Mouse (Mus musculus): ENCODE data around the gene Cinp. TPM values are rescaled to one million over a fixed set of nuclear protein-coding genes. Genes with fewer than 3 reads are reported as not detected.

Gene Cinp
- polyA plus RNA-seq, 1 experiment from 2014 or later: 64.7 TPM

- H3K4me3 ChIP-seq (ENCODE audit: low read length): peak overlapping the region; percentile 89
- ATAC-seq (replicated peaks; ENCODE audit: extremely low read depth, insufficient read depth, low FRiP score): no peak
- H3K27me3 ChIP-seq (ENCODE audit: control insufficient read depth, insufficient read depth, low read length): no peaks in the 10 kb centered on the region
- peak overlapping the region; percentile 86 for H3K4me2 ChIP-seq (ENCODE audit: low read depth, low read length)
- 35% methylated on average over 12 of the region's 12 CpGs for WGBS
- H3K27ac ChIP-seq (ENCODE audit: low read length): peak overlapping the region; percentile 83; the same call in 1 of the 2 replicates
- H3K4me1 ChIP-seq (ENCODE audit: control insufficient read depth, insufficient read depth, low read length): peaks cover 14% of the 10 kb centered on the region
- H3K9ac ChIP-seq (ENCODE audit: low read length): peak overlapping the region; percentile 94
- H3K36me3 ChIP-seq (ENCODE audit: control insufficient read depth, insufficient read depth): peaks cover 9% of the 10 kb centered on the region
- H3K9me3 ChIP-seq (replicated peaks; ENCODE audit: control insufficient read depth, low read length): no peaks in the 10 kb centered on the region
Observed at GRCm38 (mm10) chr12:110851414-110851813, 37.5 kb downstream of the Cinp start.

- H3K4me2 ChIP-seq (ENCODE audit: low read depth, low read length): peak overlapping the region; percentile 86
- peak overlapping the region; percentile 83 for H3K27ac ChIP-seq (ENCODE audit: low read length)
- peak overlapping the region; percentile 94 for H3K9ac ChIP-seq (ENCODE audit: low read length)
- no peaks in the 10 kb centered on the region for H3K27me3 ChIP-seq (ENCODE audit: control insufficient read depth, insufficient read depth, low read length)
- H3K36me3 ChIP-seq (ENCODE audit: control insufficient read depth, insufficient read depth): peaks cover 8% of the 10 kb centered on the region
- 13% methylated on average over 9 of the region's 9 CpGs for WGBS
- no peak; the same call in 1 of the 2 replicates for ATAC-seq (replicated peaks; ENCODE audit: extremely low read depth, insufficient read depth, low FRiP score)
- H3K9me3 ChIP-seq (replicated peaks; ENCODE audit: control insufficient read depth, low read length): no peaks in the 10 kb centered on the region
- H3K4me1 ChIP-seq (ENCODE audit: control insufficient read depth, insufficient read depth, low read length): peaks cover 19% of the 10 kb centered on the region
- H3K4me3 ChIP-seq (ENCODE audit: low read length): peak overlapping the region; percentile 89
Observed at GRCm38 (mm10) chr12:110850929-110851256, 38.1 kb downstream of the Cinp start.

DNA sequence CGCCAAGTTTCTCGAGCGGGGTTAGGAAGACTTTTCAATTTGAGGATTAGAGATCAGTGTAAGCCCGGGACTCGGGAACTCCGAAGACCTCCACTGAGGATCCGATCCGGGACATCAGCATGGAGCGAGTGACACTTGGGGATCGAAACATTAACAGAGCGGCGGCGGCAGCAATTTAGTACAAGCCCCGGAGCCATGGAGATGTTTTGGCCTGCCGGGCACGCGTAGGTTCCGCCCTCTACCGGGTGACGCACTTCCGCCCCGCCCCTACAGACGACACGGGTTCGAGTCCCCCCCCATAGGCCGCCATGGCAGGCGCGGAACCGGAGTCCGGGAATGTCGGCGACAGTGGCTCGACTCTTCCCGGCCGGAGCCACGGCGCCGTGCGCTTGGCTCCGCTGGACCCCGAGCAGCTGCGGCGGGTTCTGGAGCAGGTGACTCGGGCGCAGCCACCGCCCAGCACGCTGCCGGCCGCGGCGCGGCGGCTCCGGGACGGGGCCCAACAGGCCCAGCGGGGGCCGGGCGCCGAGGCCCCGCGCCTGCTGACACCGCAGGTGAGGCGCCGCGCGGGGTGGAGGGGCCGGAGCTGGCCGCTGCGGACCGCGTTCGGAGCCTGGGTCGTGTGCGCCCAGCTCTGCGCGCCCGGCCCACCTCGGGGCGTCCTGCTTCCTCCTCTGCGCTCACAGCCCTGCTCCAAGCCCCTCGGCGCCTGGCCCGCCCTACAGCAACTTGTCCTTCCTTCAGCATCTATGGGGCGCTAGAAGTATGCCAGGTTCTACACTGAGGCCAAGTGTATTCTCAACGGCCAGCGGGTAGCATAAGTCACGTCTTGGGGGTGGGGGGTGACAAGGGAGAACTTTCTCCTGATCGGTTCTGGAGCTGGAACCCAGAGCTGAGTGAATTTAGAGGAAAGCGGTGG, 38.7 kb downstream of the Cinp start, which contains the start of gene Zfp839:
Zfp839 (plus strand) TSS at position 244 of the 919 bp plus-strand sequence.
- Histone ChIP-seq H3K9me3 (replicated peaks; ENCODE audit: control insufficient read depth, low read length) (no peaks in the 10 kb centered on the region), H3K27me3 (ENCODE audit: control insufficient read depth, insufficient read depth, low read length) (no peaks in the 10 kb centered on the region), H3K4me3 (ENCODE audit: low read length) (peak within 1 kb of the TSS; percentile 89), H3K27ac (ENCODE audit: low read length) (peak within 1 kb of the TSS; percentile 83), H3K36me3 (ENCODE audit: control insufficient read depth, insufficient read depth) (peaks cover 2% of the 10 kb centered on the region; the same call in 1 of the 2 replicates), H3K4me2 (ENCODE audit: low read depth, low read length) (peak within 1 kb of the TSS; percentile 86), H3K4me1 (ENCODE audit: control insufficient read depth, insufficient read depth, low read length) (peaks cover 21% of the 10 kb centered on the region), H3K9ac (ENCODE audit: low read length) (peak within 1 kb of the TSS; percentile 94)
- ATAC-seq (replicated peaks; ENCODE audit: extremely low read depth, insufficient read depth, low FRiP score): peak; percentile 77
- WGBS: under 1% methylated on average over 89 of the region's 89 CpGs

GRCm38 (mm10) chr12:110846191-110846765, 42.7 kb downstream of the Cinp start:
- Histone ChIP-seq H3K27ac (ENCODE audit: low read length) (no peak overlapping the region; the same call in 1 of the 2 replicates), H3K9me3 (replicated peaks; ENCODE audit: control insufficient read depth, low read length) (no peaks in the 10 kb centered on the region), H3K4me1 (ENCODE audit: control insufficient read depth, insufficient read depth, low read length) (peaks cover 18% of the 10 kb centered on the region), H3K4me3 (ENCODE audit: low read length) (peak overlapping the region; percentile 84), H3K9ac (ENCODE audit: low read length) (peak overlapping the region; percentile 83), H3K4me2 (ENCODE audit: low read depth, low read length) (peak overlapping the region; percentile 79), H3K36me3 (ENCODE audit: control insufficient read depth, insufficient read depth) (no peaks in the 10 kb centered on the region), H3K27me3 (ENCODE audit: control insufficient read depth, insufficient read depth, low read length) (no peaks in the 10 kb centered on the region)
- WGBS: 78% methylated on average over 6 of the region's 6 CpGs
- no peak for ATAC-seq (replicated peaks; ENCODE audit: extremely low read depth, insufficient read depth, low FRiP score)

DNA sequence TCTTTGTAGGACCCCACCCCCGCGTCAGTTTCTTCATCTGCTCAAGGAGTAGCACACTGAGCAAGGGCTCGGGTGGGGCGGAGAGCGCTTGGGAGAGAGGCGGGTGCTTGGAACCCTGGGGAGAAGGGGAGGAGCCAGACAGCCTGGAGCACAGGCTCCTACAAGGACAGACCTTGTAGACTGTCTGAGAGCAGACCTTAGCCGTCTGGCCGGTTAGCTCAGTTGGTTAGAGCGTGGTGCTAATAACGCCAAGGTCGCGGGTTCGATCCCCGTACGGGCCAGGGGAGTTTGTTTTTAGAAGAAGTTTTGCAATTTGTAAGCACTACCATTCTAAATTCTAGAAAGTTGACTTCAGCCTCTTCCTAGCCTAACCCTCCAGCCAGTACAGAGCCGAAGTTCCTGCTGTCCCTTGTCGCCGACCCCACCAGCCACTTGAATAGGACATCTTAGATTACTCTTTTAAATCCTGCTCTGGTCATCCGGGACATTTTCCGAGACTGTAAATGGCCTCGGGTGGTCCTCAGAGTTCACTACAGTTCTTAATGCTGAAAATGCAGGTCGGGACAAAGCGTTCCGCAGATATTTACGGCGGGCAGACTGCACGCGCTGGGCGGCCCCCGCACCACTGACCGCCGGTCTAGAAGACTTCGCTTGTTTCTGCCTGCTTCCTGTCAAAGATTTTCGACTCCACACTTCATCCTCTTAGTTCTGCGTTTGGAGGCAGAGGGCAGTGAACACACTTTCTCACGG, 43.6 kb downstream of the Cinp start:
- peak overlapping the region; percentile 91 for H3K27ac ChIP-seq (ENCODE audit: low read length)
- under 1% methylated on average over 36 of the region's 36 CpGs for WGBS
- peak overlapping the region; percentile 83 for H3K9ac ChIP-seq (ENCODE audit: low read length)
- H3K4me2 ChIP-seq (ENCODE audit: low read depth, low read length): peak overlapping the region; percentile 79
- H3K36me3 ChIP-seq (ENCODE audit: control insufficient read depth, insufficient read depth): no peaks in the 10 kb centered on the region
- peak overlapping the region; percentile 84 for H3K4me3 ChIP-seq (ENCODE audit: low read length)
- no peaks in the 10 kb centered on the region for H3K9me3 ChIP-seq (replicated peaks; ENCODE audit: control insufficient read depth, low read length)
- H3K27me3 ChIP-seq (ENCODE audit: control insufficient read depth, insufficient read depth, low read length): no peaks in the 10 kb centered on the region
- peaks cover 13% of the 10 kb centered on the region for H3K4me1 ChIP-seq (ENCODE audit: control insufficient read depth, insufficient read depth, low read length)
- ATAC-seq (replicated peaks; ENCODE audit: extremely low read depth, insufficient read depth, low FRiP score): peak; percentile 91

DNA sequence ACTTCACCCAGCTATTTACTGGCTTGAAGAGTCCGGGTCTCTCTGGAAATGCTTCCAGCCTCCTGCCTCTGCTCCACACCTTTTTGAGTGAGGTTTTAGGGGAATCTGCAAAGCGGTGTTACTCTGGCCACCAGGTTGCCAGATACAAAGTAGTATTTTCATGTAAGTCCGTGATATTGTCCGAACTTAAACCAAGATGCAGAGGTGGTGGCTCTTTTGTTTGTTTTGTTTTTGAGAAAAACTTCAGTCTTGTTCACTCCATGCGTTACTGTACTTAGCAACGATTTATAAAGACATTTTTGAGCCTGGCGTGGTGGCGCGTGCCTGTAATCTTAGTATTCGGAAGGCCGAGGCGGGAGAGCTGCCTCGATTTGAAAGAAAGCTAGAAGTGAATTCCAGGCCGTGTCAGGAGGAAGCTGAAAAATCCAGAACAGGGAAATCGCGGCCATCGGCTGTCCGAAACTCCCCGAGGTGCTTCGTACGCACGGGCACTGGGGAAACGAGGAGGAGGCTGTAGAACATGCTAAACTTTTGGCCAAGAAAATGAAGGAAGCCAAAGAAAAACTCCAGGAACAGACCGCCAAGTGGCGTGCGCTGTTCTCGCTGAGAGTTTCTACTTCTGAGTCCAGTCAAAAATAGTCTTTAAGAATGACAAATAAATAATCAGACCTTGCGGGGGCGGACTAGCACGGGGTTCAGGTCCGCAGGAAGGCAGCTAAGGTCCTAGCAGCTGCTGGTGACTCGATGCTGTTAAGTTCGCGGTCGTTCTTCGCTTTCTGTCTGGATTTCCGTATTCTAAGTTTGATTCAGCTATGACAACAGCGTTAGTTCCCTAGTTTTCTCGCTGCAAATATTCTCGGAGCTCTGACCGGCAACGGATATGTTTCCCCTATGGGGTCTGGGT, 44.5 kb downstream of the Cinp start:
- peak overlapping the region; percentile 77 for H3K9ac ChIP-seq (ENCODE audit: low read length)
- peak overlapping the region; percentile 79 for H3K4me2 ChIP-seq (ENCODE audit: low read depth, low read length)
- under 1% methylated on average over 42 of the region's 42 CpGs for WGBS
- H3K27me3 ChIP-seq (ENCODE audit: control insufficient read depth, insufficient read depth, low read length): no peaks in the 10 kb centered on the region
- H3K27ac ChIP-seq (ENCODE audit: low read length): peak overlapping the region; percentile 91
- no peaks in the 10 kb centered on the region for H3K9me3 ChIP-seq (replicated peaks; ENCODE audit: control insufficient read depth, low read length)
- no peaks in the 10 kb centered on the region for H3K36me3 ChIP-seq (ENCODE audit: control insufficient read depth, insufficient read depth)
- peak; percentile 12 for ATAC-seq (replicated peaks; ENCODE audit: extremely low read depth, insufficient read depth, low FRiP score)
- peaks cover 18% of the 10 kb centered on the region for H3K4me1 ChIP-seq (ENCODE audit: control insufficient read depth, insufficient read depth, low read length)
- H3K4me3 ChIP-seq (ENCODE audit: low read length): peak overlapping the region; percentile 84

- no peak for ATAC-seq (replicated peaks; ENCODE audit: extremely low read depth, insufficient read depth, low FRiP score)
- H3K4me1 ChIP-seq (ENCODE audit: control insufficient read depth, insufficient read depth, low read length): peaks cover 18% of the 10 kb centered on the region
- no peak overlapping the region for H3K27ac ChIP-seq (ENCODE audit: low read length)
Observed at GRCm38 (mm10) chr12:110843194-110844048, 45.5 kb downstream of the Cinp start.

More at GRCm38 (mm10) chr12:110843194-110844048, 45.5 kb downstream of the Cinp start:
- H3K36me3 ChIP-seq (ENCODE audit: control insufficient read depth, insufficient read depth): no peaks in the 10 kb centered on the region
- 19% methylated on average over 32 of the region's 32 CpGs for WGBS
- H3K4me2 ChIP-seq (ENCODE audit: low read depth, low read length): peak overlapping the region; percentile 79
- H3K9me3 ChIP-seq (replicated peaks; ENCODE audit: control insufficient read depth, low read length): no peaks in the 10 kb centered on the region
- peak overlapping the region; percentile 84 for H3K4me3 ChIP-seq (ENCODE audit: low read length)
- no peaks in the 10 kb centered on the region for H3K27me3 ChIP-seq (ENCODE audit: control insufficient read depth, insufficient read depth, low read length)
- peak overlapping the region; percentile 77 for H3K9ac ChIP-seq (ENCODE audit: low read length)
